24 mouse cellular contexts compared by ENCODE assay signal in the genomic region with DNA sequence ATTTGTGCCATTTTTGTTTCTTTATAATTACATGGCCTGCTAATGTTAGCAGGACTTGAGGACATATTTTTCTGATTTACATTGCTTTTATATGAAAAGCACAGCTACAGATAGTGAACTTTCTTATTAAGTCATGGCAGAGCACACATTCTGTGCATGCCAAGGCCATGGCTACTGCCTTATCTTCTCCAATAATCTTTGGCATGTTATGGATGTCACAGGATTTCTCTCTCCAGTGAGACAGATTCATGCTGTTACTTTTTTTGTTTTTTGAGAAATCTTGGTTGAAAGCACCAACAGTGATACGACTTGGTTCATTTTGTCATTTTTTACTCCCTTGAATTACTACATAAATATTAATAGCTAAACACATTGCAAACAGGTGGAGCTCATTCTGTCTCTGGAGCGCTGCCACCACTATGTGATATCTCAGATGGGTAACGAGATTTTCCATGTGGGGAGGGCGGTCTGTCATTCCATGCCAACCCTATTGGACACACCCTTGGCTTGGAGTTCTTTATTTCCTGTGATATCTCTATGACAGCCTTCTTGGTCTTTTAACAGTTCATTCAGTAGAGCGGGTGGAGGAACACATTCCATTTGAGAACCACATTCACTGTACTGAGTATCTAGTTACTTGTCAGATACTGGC.
DNase-seq lines count a peak whose midpoint lies in the region; ATAC-seq and TF ChIP-seq lines count a peak whose summit lies in the region.
"Had no signal": no experiment of that assay in that cellular context is flagged by ENCODE, and none has a peak within 500 bp of the region (broad histone marks: within the 10 kb centered on the region; RNA-seq: fewer than 3 reads in every experiment).

No protein-coding gene starts in this region.

- TF ChIP-seq EP300 in stomach, postnatal 0 days (optimal IDR thresholded peaks at IDR 0.05) = no peak

- H3K36me3 ChIP-seq in stomach, postnatal 0 days (ENCODE audit: control insufficient read depth, insufficient read depth, low read length) = no peaks in the 10 kb centered on the region
- H3K36me3 ChIP-seq: heart, embryonic 15.5 days; hindbrain, embryonic 13.5 days; liver, embryonic 13.5 days; neural tube, embryonic 12.5 days had no signal

- ATAC-seq in stomach, postnatal 0 days (ENCODE audit: low FRiP score, low TSS enrichment) = no peak
- ATAC-seq: CD4-positive, CD25-positive, alpha-beta regulatory T cell, adult 4 months; inflammation-experienced regulatory T-cells, adult 6 months had no signal

- no peaks in the 10 kb centered on the region for H3K9me3 ChIP-seq in stomach, postnatal 0 days (ENCODE audit: control insufficient read depth, low read length)
- H3K9me3 ChIP-seq: heart, embryonic 15.5 days; hindbrain, embryonic 13.5 days; liver, embryonic 13.5 days; neural tube, embryonic 12.5 days had no signal

- H3K9ac ChIP-seq in stomach, postnatal 0 days (ENCODE audit: low read length) = no peak overlapping the region
- H3K9ac ChIP-seq: heart, embryonic 15.5 days; hindbrain, embryonic 13.5 days; liver, embryonic 13.5 days; lung, embryonic 14.5 days; neural tube, embryonic 12.5 days had no signal

- H3K4me2 ChIP-seq in stomach, postnatal 0 days (replicated peaks; ENCODE audit: low read depth) = no peak overlapping the region
- H3K4me2 ChIP-seq: heart, embryonic 15.5 days; hindbrain, embryonic 13.5 days; liver, embryonic 13.5 days; lung, embryonic 14.5 days; neural tube, embryonic 12.5 days had no signal

- no peak overlapping the region for H3K4me3 ChIP-seq in stomach, postnatal 0 days (ENCODE audit: low read depth, low read length)
- H3K4me3 ChIP-seq: gastrocnemius, adult 2 months; heart, embryonic 15.5 days; hindbrain, embryonic 13.5 days; liver, embryonic 13.5 days; neural tube, embryonic 12.5 days had no signal

- DNase-seq in cerebellum, postnatal 25 days = peak; percentile 39 to 62
- DNase-seq in cerebellum, postnatal 4 days (ENCODE audit: low spot score in 2 of 2) = no peak
- DNase-seq in left cerebral cortex, postnatal 4 days = peak; percentile 17
- no peak for DNase-seq in left cerebral cortex, postnatal 14 days (ENCODE audit: low spot score in 2 of 2)
- peak; percentile 22 to 42 for DNase-seq in layer of hippocampus, adult 8-10 months (ENCODE audit: low spot score in 2 of 2)
- DNase-seq in layer of hippocampus, postnatal 36 days = peak; percentile 29 to 39
- DNase-seq in urinary bladder, postnatal 10 days (ENCODE audit: low spot score) = no peak
- no peak for DNase-seq in stomach, postnatal 0 days (ENCODE audit: low spot score)
- DNase-seq: adrenal gland, postnatal 14 days; gastrocnemius, adult 2 months; heart, postnatal 36 days; kidney, adult 18-20 months; liver, embryonic 13.5 days; lung, embryonic 14.5 days; lung, postnatal 4 days; midbrain, embryonic 14.5 days; right cerebral cortex, postnatal 25 days; thymus, postnatal 25 days had no signal

- no peak overlapping the region for H3K27ac ChIP-seq in stomach, postnatal 0 days (replicated peaks)
- H3K27ac ChIP-seq: gastrocnemius, adult 2 months; heart, embryonic 15.5 days; hindbrain, embryonic 13.5 days; kidney, postnatal 0 days; liver, embryonic 13.5 days; neural tube, embryonic 12.5 days had no signal

- TF ChIP-seq CTCF in stomach, postnatal 0 days (IDR thresholded peaks at IDR 0.05; ENCODE audit: low read depth) = no peak

- H3K4me1 ChIP-seq in stomach, postnatal 0 days (replicated peaks; ENCODE audit: control insufficient read depth, insufficient read depth) = no peaks in the 10 kb centered on the region
- H3K4me1 ChIP-seq: heart, embryonic 15.5 days; hindbrain, embryonic 13.5 days; liver, embryonic 13.5 days; neural tube, embryonic 12.5 days had no signal

- intact Hi-C loops in left cerebral cortex, postnatal 4 days (cut with DNase I) = loop anchor here (10.0 kb wide), 1 partner anchor 708 kb away; no protein-coding TSS in a partner anchor
- intact Hi-C loops in left cerebral cortex, postnatal 14 days (cut with DNase I) = no loop called here

- 75% methylated on average over 5 of the region's 5 CpGs for WGBS in stomach, postnatal 0 days

- H3K27me3 ChIP-seq in stomach, postnatal 0 days (ENCODE audit: control insufficient read depth, insufficient read depth, low read length) = no peaks in the 10 kb centered on the region
- H3K27me3 ChIP-seq: heart, embryonic 15.5 days; hindbrain, embryonic 13.5 days; liver, embryonic 13.5 days; neural tube, embryonic 12.5 days had no signal

Comparison
In these comparisons a context has a peak if more than half of its experiments do, and no peak if none do; other contexts are left out.
1. DNase-seq: peak in cerebellum, postnatal 25 days (2 of 2), left cerebral cortex, postnatal 4 days (single experiment), layer of hippocampus, adult 8-10 months (2 of 2) and layer of hippocampus, postnatal 36 days (2 of 2); none in cerebellum, postnatal 4 days (0 of 2), left cerebral cortex, postnatal 14 days (0 of 2), urinary bladder, postnatal 10 days (single experiment) and stomach, postnatal 0 days (single experiment).